Mouse (Mus musculus) natural killer cell, adult 2 months (primary cell): ENCODE data around the gene Etd.
"Not testable (repeated sequence)": the region's sequence is repeated elsewhere in the genome, so short reads cannot be mapped to it uniquely, and the experiment has no call there.

ENCODE experiments used
- DNase-seq, 2 experiments: peaks; one replicate each; pipeline ENCODE4 v3.0.0; 2022; ENCODE audit warnings: low spot score in 2 of 2

Gene Etd

DNA sequence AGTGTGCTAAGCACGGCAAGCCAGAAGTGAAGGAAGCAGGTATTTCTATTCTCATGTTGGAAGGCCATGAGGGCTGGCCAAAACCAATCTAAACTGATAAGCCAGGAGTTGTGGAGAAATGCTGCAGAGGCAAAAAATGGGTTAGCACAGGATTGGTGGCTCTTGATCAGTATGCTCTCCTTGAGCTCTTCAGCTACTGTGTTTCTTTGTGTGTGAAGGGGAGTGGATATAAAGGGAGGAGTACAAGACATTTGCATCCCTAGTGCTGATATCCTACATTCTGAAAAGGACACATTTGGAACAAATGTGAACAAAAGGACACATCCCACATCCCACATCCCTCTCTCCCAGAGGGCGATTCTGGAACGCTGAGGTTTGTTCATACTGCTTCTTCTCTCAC, at the start of gene Etd:
Etd (plus strand) TSS at position 301 of the 400 bp plus-strand sequence.
- no peak for DNase-seq

DNA sequence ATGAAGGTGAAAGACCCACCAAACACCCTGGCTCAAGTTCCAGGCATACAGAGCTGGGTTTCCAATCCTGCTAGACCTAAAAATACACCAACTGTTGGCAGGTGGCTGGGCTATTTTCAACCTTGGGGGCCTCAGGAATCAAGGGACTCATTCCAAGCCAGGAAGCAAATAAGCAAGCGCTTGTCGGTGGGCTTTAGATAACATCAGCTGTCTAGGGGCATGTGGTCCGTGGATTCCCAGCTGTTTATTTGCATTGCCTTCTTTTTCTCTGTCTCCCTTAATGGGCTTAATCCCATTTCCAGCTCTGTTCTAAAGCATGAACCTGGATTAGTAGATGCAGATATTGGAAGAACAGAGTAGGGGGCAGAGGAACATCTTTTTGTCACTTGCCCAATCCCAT, 48.4 kb upstream of the Etd start:
- no peak for DNase-seq

DNA sequence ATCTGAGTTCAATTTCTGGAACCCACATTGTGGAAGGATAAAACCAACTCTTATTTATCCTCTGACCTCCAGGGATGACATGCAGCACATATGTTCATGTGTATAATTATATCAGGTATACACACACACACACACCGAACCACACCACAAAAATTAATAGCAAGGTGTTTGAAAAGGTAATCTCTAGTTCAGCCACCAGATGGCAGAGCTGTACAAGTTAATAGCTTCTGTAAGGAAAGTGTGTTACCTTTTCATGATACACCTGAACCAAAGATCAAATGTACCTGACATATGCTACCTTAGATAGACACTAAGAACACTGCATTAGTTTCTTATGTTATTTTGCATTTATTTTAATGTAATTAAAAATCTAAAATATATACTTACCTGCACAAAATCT, 1.8 kb upstream of the Etd start:
- no peak for DNase-seq

GRCm38 (mm10) chrX:53459573-53459972, 24.9 kb downstream of the Etd start:
- no peak for DNase-seq

DNA sequence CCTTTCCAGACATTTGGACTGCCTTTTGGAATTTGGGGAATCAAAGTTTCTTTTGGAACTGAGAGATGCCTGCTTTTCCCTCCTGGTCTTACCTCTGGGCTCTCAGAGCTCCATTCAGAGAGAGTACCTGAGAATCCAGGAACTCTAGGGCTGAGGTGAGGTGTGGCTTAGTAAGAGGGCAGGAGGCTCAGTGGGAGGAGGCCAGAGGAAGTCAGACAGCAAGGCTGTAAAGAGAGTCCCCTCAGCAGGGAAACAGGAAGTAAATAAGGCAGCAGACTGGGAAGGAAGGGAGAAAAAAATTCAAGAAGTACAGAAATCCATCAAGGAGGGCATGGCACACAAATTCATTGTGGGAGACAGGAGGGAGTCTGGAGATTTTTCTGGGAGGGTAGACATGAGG, 29.5 kb downstream of the Etd start:
- DNase-seq = not testable (repeated sequence)
